Mouse (Mus musculus) thymus, postnatal 4 days (tissue): ENCODE measurements around the gene Lin37.

ENCODE experiments used
- DNase-seq: peaks from one replicate; pipeline ENCODE4 v3.0.0; 2021

Gene Lin37

GRCm38 (mm10) chr7:30551445-30552101 lies 8.1 kb downstream of the Lin37 start:
- no peak for DNase-seq

DNA sequence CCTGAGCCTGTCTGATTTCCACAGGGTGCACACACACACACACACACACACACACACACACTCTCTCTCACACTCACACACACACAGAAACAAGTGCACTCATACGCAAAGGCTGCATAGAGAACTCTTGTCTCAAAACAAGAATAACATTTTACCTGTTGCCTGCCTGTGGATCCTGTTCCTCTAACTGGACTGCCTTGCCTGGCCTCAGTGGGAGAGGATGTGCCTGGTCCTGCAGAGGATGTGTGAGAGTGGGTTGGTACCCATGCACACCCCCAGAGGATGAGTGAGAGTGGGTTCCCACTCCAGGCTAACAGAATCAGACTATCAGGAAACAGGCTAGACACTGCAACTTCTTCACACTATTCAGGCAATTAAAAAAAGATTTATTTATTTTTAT lies 9.0 kb downstream of the Lin37 start:
- DNase-seq = no peak

GRCm38 (mm10) chr7:30549880-30550279 lies 9.8 kb downstream of the Lin37 start:
- DNase-seq = no peak

- no peak for DNase-seq
Observed at GRCm38 (mm10) chr7:30544327-30544726, 15.3 kb downstream of the Lin37 start.

DNA sequence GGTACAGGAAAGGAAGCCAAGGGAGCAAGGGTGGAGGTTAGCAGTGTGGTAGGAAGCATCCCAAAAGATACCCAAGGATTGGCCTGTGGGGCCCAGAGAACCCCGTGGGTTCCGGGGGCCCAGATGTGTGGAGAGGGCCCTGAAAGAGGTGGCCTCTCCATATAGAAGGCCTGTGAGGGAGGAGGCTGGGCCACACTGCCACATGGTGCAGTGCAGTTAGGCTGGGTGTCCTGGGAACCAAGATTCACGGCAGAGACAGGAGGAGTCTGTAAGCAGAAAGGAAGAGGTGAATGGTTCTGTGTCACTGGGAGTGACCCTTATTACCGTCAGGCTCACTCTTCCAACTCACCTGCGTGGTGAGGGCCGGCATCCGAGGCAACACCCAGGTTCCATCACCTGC lies 19.1 kb downstream of the Lin37 start:
- no peak for DNase-seq

GRCm38 (mm10) chr7:30534633-30535577 lies 24.7 kb downstream of the Lin37 start, which contains the start of gene Arhgap33:
Arhgap33 (minus strand) TSS chr7:30535060.
- peak; percentile 98 for DNase-seq

GRCm38 (mm10) chr7:30533941-30534632 lies 25.6 kb downstream of the Lin37 start:
- DNase-seq = no peak

DNA sequence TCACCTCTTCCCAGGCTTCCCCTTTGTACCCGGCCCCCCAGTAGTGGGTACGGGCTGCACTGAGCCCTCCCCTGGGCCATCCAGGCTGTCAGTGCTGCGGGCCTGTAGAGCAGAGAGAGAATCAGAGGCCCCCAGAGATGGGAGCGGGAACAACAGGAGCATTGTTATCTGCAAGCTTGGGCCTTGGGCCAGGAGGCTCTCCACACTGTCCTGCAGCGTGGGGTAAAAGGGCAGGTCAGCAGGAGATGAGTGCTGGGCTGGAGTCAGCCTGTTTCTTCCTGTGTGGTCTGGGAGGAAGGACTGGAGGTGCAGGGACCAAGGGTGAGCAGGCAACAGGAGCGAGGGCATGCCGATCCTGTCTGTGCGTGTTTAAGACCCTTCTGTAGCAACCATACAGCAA lies 26.7 kb downstream of the Lin37 start:
- DNase-seq = no peak

GRCm38 (mm10) chr7:30531291-30531815 lies 28.3 kb downstream of the Lin37 start:
- DNase-seq = no peak

DNA sequence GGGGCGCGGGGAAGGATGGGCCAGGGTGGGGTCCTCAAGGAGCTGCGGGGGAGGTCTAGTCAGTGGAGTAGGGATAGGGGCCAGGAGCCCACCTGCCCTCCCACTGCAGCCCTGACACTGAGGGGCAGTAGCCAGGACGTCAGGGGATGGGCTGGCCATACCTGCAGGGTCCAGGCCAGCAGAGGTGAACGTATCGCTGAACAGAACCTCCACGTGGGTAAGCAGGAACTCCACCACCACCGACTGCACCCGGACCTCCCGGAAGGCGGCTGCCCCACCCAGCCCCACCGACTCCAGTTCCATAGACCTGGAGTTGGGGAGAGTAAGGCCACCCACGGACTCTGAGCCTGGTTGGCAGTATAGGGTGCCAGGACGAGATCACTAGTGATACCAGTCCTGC lies 32.7 kb downstream of the Lin37 start:
- no peak for DNase-seq

DNA sequence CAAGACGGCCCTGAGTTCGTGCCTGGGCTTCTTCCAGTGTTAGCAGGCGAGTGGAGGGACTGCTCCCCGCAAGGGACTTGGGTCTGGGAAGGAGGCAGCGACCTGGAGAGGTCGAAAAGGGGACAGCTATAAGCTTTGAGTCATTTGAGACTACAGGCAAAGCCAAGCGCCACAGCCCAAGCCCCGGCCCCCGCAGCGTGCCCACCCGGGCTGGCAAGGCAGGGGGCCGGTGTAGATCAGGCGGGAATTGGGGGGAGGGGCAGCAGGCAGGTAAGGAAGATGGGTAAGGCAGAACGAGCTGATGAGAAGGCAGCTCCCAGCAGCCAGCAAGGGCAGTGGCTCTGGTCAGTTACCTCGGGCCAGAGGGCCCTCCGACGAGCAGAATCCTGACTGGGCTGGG lies 33.2 kb downstream of the Lin37 start:
- no peak for DNase-seq

- DNase-seq = no peak
Observed at GRCm38 (mm10) chr7:30525954-30526353, 33.7 kb downstream of the Lin37 start.

DNA sequence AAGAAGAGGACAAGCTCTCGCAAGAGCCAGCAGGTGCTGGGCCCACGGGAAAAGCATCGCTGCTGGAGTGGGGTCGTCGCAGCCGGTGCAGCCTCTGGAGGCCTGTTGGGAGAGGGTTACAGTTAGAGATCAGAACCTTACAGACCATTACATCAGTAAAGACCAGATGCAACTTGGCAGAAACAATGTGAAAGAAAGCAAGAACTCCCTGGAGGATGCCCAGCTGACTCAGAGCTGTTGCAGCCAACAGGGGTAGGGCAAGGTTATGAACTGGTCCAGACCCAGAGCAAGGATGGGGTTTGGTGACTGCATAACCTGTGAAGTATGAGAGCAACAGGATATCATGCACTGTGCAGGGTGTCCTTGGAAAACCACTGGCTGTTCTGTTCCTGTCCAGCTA lies 35.2 kb downstream of the Lin37 start:
- no peak for DNase-seq

- no peak for DNase-seq
Observed at GRCm38 (mm10) chr7:30522871-30523270, 36.8 kb downstream of the Lin37 start.

- no peak for DNase-seq
Observed at GRCm38 (mm10) chr7:30520856-30521255, 38.8 kb downstream of the Lin37 start.

DNA sequence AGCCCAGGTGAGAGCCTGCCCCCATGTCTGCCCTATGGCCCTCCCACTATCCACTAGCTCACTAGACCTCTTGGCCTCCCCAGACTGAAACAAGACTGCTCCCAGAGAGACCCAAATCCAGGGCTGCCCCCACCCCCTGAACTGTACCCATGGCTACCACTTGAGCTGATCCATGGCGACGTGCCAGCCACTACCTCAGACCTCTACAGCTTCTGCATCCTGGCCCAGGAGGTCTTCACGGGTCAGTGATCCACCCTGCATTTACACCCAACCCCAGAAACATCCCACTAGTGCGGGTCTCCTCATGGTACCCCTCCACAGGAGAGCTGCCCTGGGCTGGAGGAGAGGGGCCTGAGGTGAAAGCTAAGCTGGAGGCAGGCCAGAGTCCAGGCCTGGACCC lies 39.2 kb downstream of the Lin37 start:
- no peak for DNase-seq

GRCm38 (mm10) chr7:30518325-30518724 lies 41.3 kb downstream of the Lin37 start:
- peak; percentile 44 for DNase-seq

GRCm38 (mm10) chr7:30515003-30515760 lies 44.5 kb downstream of the Lin37 start:
- no peak for DNase-seq

- no peak for DNase-seq
Observed at GRCm38 (mm10) chr7:30508061-30508460, 51.6 kb downstream of the Lin37 start.
